Mouse (Mus musculus) limb, embryonic 15.5 days (tissue): ENCODE data around the gene Rnf135. TPM values are rescaled to one million over a fixed set of nuclear protein-coding genes. Genes with fewer than 3 reads are reported as not detected.

Source experiments
- ATAC-seq: fragments of 200-750 bp; cut with Nextera tagmentation; 2 replicates; pipeline ENCODE4 v1.8.0; 2017; ENCODE audit warnings: low read depth, moderate TSS enrichment; ENCODE audit not compliant: insufficient number of reproducible peaks, low FRiP score, low TSS enrichment
- H3K27ac ChIP-seq: fragments of 300-500 bp; sonication (generic); 2 replicates; pipeline ENCODE4 v1.5.1; 2015; ENCODE audit warnings: moderate library complexity, mild to moderate bottlenecking, inconsistent platforms
- H3K27me3 ChIP-seq: fragments of 300-500 bp; sonication (generic); 2 replicates; pipeline ENCODE4 v1.6.1; 2015; ENCODE audit warnings: inconsistent platforms
- H3K36me3 ChIP-seq: fragments of 300-500 bp; sonication (generic); 2 replicates; pipeline ENCODE4 v1.6.1; 2015; ENCODE audit warnings: inconsistent platforms
- H3K4me1 ChIP-seq: fragments of 300-500 bp; sonication (generic); 2 replicates; pipeline ENCODE4 v1.6.1; 2015; ENCODE audit warnings: inconsistent platforms
- H3K4me2 ChIP-seq: fragments of 300-500 bp; sonication (generic); 2 replicates; pipeline ENCODE4 v1.6.1; 2015; ENCODE audit warnings: mild to moderate bottlenecking, inconsistent platforms
- H3K4me3 ChIP-seq: fragments of 300-500 bp; sonication (generic); 2 replicates; pipeline ENCODE4 v1.5.1; 2015; ENCODE audit warnings: mild to moderate bottlenecking, inconsistent platforms
- H3K9ac ChIP-seq: fragments of 300-500 bp; sonication (generic); 2 replicates; pipeline ENCODE4 v1.6.1; 2015; ENCODE audit warnings: inconsistent platforms
- H3K9me3 ChIP-seq: fragments of 300-500 bp; sonication (generic); 2 replicates; pipeline ENCODE4 v1.6.1; 2016; ENCODE audit warnings: inconsistent platforms
- WGBS: fragments of 180-500 bp; shearing (Covaris S2); methylation state at CpG from one replicate; pipeline ENCODE4 v1.1.7; 2015; 5-methylcytosine and 5-hydroxymethylcytosine counted together
- polyA plus RNA-seq: library from polyadenylated mRNA; unstranded; fragments of >200 nt; fragmentation: Nextera tagmentation; extraction: Ambion mirVana; gene quantifications from 2 replicates; pipeline ENCODE4 v1.2.1, GENCODE M21; 2015

Rnf135 gene
- polyA plus RNA-seq, 1 experiment from 2014 or later = 9.2 TPM

DNA sequence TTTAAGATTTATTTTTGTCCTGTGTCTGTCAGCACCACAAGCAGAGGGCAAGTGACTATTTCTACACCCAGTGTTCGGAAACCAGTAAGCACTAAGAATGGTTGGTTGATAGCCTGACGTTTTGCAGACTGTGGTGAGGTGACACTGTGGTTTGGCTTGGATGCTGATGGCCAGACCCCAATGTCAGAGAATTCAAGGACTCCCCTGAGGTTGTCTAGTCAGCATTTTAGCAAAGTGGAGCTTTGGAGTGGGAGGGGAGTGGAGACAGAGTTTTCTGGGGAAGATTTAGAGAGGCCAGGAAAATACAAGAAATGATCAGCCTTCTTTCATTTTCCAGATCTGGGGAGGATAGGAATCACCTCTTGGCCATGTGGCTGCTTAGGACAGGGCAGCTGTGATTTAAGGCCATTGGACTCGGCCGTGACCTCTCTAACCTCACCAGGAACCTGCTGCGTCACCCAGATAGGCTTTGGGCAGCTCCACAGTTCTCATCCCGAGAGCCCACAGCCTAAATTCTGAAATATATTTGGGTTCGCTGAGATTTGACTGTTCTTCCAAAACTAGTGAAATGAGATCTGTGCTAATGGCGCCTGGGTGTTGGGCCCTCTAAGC is 34.1 kb upstream of the Rnf135 start:
- no peak overlapping the region for H3K4me3 ChIP-seq
- 80% methylated on average over 8 of the region's 8 CpGs for WGBS
- no peak overlapping the region for H3K4me2 ChIP-seq
- no peaks in the 10 kb centered on the region for H3K9me3 ChIP-seq
- no peak for ATAC-seq
- no peak overlapping the region for H3K27ac ChIP-seq
- H3K9ac ChIP-seq = no peak overlapping the region
- H3K4me1 ChIP-seq = peaks cover 10% of the 10 kb centered on the region
- peaks cover 25% of the 10 kb centered on the region for H3K27me3 ChIP-seq
- H3K36me3 ChIP-seq = no peaks in the 10 kb centered on the region

DNA sequence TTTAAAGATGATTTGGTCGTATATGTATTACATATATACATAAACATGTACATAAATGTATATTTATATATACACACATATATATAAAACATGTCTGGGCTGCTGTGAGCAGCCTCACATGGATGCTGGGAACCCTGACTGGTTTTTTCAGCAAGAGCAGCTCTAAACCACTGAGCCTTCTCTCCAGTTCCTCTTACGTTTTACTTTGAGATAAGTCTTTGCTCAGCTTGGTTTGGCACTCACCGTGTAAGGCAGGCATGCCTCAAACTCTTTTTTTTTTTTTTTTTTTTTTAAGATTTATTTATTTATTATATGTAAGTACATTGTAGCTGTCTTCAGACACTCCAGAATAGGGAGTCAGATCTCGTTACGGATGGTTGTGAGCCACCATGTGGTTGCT is 33.1 kb upstream of the Rnf135 start:
- no peak for ATAC-seq

GRCm38 (mm10) chr11:80151541-80151940 is 32.1 kb upstream of the Rnf135 start:
- Histone ChIP-seq H3K4me2 (no peak overlapping the region), H3K4me3 (no peak overlapping the region), H3K27me3 (peaks cover 43% of the 10 kb centered on the region), H3K27ac (no peak overlapping the region), H3K4me1 (peaks cover 11% of the 10 kb centered on the region), H3K9me3 (no peaks in the 10 kb centered on the region), H3K36me3 (no peaks in the 10 kb centered on the region), H3K9ac (no peak overlapping the region)
- ATAC-seq = no peak
- 64% methylated on average over 2 of the region's 2 CpGs for whole genome bisulfite sequencing

More for the DNA sequence above, 33.1 kb upstream of the Rnf135 start:
- H3K4me1 ChIP-seq = peaks cover 11% of the 10 kb centered on the region
- H3K27ac ChIP-seq = no peak overlapping the region
- H3K27me3 ChIP-seq = peaks cover 36% of the 10 kb centered on the region
- no peak overlapping the region for H3K4me2 ChIP-seq
- no peaks in the 10 kb centered on the region for H3K36me3 ChIP-seq
- H3K4me3 ChIP-seq = no peak overlapping the region
- no peak overlapping the region for H3K9ac ChIP-seq
- H3K9me3 ChIP-seq = no peaks in the 10 kb centered on the region
- 75% methylated on average over 5 of the region's 5 CpGs for WGBS

DNA sequence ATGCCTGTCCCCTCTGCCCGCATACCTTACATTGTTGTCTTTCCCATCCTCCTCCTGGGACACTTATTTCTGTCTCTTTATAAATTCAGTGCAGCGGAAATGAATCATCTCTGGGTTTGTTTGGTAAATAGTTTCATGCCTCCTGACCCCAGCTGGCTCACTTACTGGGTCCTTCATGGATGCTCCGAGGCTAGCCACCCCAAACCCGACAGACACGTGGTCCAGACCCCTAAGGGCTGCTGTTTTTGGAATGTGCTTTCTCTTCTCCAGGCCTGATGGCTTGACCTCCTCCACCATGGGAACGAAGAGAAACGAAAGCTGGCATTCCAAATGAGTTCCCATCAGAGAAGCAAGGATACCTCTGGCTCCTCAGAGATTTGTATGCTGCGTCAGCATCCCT is 31.3 kb upstream of the Rnf135 start:
- H3K9ac ChIP-seq = no peak overlapping the region
- no peak for ATAC-seq
- H3K4me3 ChIP-seq = no peak overlapping the region
- peaks cover 43% of the 10 kb centered on the region for H3K27me3 ChIP-seq
- no peak overlapping the region for H3K4me2 ChIP-seq
- peaks cover 11% of the 10 kb centered on the region for H3K4me1 ChIP-seq
- H3K9me3 ChIP-seq = no peaks in the 10 kb centered on the region
- WGBS = 69% methylated on average over 8 of the region's 8 CpGs
- no peaks in the 10 kb centered on the region for H3K36me3 ChIP-seq
- H3K27ac ChIP-seq = no peak overlapping the region

DNA sequence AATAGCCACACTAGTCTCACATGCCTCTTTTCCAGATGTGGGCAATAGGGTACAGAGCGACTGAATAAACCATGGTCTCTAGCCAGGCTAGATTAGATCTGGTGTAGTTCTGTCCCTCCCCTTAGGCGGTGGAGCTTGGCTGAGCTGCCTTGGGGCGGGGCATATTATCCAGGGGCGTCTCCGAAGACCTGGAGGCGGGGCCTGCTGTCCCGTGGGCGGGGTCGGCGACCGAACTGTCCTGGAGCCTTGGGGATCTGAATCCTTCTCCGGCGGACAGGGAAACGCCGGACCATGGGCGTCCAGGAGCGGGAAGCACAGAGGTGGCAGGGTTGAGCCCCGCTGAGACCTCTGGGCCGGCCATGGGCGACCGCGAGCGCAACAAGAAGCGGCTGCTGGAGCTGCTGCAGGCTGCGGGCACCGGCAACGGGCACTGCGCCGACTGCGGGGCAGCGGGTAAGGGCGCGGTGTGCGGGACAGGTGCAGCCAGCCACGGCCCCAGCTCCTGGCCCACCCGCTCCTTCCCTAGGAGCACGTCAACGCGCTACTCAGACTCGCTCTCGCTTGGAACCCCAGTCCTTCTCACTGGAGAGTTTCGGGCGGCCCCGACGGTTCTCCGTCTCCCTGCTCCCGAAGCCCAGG is 29.7 kb upstream of the Rnf135 start, which contains the start of gene Adap2:
Gene Adap2, plus strand, starts transcription at position 249 of the 639 bp plus-strand sequence.
- Histone ChIP-seq H3K9ac (peak within 1 kb of the TSS; percentile 44), H3K27ac (no peak within 1 kb of the TSS), H3K27me3 (peaks cover 43% of the 10 kb centered on the region), H3K4me3 (peak within 1 kb of the TSS; percentile 51), H3K4me1 (peaks cover 11% of the 10 kb centered on the region), H3K9me3 (no peaks in the 10 kb centered on the region), H3K36me3 (no peaks in the 10 kb centered on the region), H3K4me2 (peak within 1 kb of the TSS; percentile 86)
- peak; percentile 67 for ATAC-seq
- WGBS = 2% methylated on average over 45 of the region's 47 CpGs

DNA sequence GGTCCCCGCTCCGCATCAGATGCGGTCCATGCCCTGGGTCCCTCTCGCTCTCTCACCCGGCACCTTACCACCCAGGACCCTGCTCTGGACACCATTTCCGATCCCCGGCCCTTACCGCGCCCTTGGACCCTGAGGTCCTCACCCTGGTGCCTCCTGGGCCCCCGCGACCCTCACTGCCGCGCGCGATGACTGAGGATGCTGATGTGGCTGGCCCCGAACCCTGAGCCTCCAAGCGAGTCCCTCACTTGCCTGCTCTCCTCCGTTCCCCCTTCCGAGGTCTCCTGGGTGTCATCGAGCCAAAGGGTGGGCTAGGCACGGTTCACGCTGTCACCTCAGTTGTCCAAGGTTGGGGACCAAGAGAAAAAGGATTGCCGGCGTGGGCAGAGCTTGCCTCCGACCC is 29.1 kb upstream of the Rnf135 start:
- peaks cover 11% of the 10 kb centered on the region for H3K4me1 ChIP-seq
- no peak overlapping the region for H3K27ac ChIP-seq
- no peak for ATAC-seq
- no peaks in the 10 kb centered on the region for H3K9me3 ChIP-seq
- 29% methylated on average over 25 of the region's 25 CpGs for WGBS
- peaks cover 43% of the 10 kb centered on the region for H3K27me3 ChIP-seq
- peak overlapping the region; percentile 44; the same call in 1 of the 2 replicates for H3K9ac ChIP-seq
- H3K4me2 ChIP-seq = peak overlapping the region; percentile 86
- peak overlapping the region; percentile 51 for H3K4me3 ChIP-seq
- H3K36me3 ChIP-seq = no peaks in the 10 kb centered on the region

DNA sequence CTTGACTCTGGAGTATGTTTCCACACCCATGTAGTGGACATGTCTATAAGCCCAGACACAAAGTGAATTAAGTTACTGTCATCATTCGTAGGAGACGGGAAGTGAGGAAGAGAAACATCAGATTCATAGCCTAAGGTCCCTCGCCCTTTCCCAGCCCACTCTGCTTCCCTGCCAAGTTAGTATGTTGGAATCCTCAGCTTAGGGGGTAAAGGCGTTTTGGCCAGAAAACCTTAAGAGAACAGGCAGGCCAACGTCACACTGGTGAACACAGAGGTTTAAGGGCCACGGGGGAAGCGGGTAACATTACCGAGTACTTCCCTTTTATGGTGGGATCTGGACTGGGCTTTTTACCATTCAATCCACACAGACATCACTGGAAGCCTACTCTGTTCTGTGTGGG is 28.1 kb upstream of the Rnf135 start:
- H3K27me3 ChIP-seq = peaks cover 43% of the 10 kb centered on the region
- H3K9ac ChIP-seq = no peak overlapping the region
- H3K4me3 ChIP-seq = no peak overlapping the region
- 81% methylated on average over 8 of the region's 8 CpGs for WGBS
- peaks cover 11% of the 10 kb centered on the region for H3K4me1 ChIP-seq
- no peaks in the 10 kb centered on the region for H3K36me3 ChIP-seq
- ATAC-seq = no peak
- no peak overlapping the region for H3K27ac ChIP-seq
- no peak overlapping the region for H3K4me2 ChIP-seq
- H3K9me3 ChIP-seq = no peaks in the 10 kb centered on the region

DNA sequence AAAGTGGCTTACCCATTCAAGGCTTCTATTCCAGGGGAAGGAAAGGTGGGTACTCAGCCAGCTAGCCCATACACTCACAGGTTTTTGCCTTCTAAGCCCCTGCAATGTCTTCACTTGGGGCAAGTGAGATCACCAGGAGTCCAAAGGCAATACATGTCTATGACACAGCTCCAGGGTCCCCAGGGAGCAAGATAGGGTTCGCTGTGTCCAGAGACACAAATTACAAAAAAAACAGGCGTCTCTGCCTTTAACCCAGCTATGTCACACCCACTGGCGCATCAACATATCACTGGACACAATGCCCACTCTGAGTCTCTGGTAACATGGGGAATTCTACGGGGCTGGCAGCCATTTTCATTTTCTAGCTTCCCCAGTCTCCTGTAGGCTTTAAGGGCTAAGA is 27.7 kb upstream of the Rnf135 start:
- H3K4me2 ChIP-seq = no peak overlapping the region
- H3K36me3 ChIP-seq = no peaks in the 10 kb centered on the region
- H3K4me1 ChIP-seq = peaks cover 11% of the 10 kb centered on the region
- H3K27me3 ChIP-seq = peaks cover 43% of the 10 kb centered on the region
- no peak overlapping the region for H3K27ac ChIP-seq
- H3K9ac ChIP-seq = no peak overlapping the region
- ATAC-seq = no peak
- H3K4me3 ChIP-seq = no peak overlapping the region
- 77% methylated on average over 4 of the region's 4 CpGs for WGBS
- no peaks in the 10 kb centered on the region for H3K9me3 ChIP-seq

GRCm38 (mm10) chr11:80156841-80157240 is 26.8 kb upstream of the Rnf135 start:
- Histone ChIP-seq H3K4me2 (no peak overlapping the region), H3K4me3 (no peak overlapping the region), H3K9ac (no peak overlapping the region), H3K9me3 (no peaks in the 10 kb centered on the region), H3K4me1 (peaks cover 11% of the 10 kb centered on the region), H3K27ac (no peak overlapping the region), H3K27me3 (peaks cover 43% of the 10 kb centered on the region), H3K36me3 (no peaks in the 10 kb centered on the region)
- no peak for ATAC-seq
- 76% methylated on average over 4 of the region's 4 CpGs for WGBS

DNA sequence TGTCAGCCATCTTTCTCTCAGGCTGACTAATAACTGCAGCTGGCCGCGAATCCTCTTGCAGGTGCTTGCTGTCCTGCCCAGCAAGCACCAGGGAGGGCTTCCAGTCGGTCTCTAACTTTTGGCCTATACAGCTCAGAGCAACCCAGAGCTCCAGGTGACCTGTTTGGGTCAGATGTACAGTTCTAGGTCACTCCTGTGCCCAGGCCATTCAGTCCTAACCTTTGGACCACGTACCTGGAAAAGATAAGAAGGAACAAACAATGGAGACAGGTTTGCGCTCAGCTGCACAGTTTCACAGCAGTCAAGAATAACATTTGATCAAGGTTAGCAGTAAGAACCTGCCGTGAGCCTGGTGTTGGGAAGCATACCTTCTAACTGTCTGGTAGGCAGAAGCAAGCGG is 24.6 kb upstream of the Rnf135 start:
- Histone ChIP-seq H3K27ac (no peak overlapping the region), H3K36me3 (no peaks in the 10 kb centered on the region), H3K27me3 (peaks cover 23% of the 10 kb centered on the region), H3K4me2 (no peak overlapping the region), H3K9ac (no peak overlapping the region), H3K4me3 (no peak overlapping the region), H3K9me3 (no peaks in the 10 kb centered on the region), H3K4me1 (peaks cover 6% of the 10 kb centered on the region)
- no peak for ATAC-seq
- 78% methylated on average over 7 of the region's 7 CpGs for WGBS

DNA sequence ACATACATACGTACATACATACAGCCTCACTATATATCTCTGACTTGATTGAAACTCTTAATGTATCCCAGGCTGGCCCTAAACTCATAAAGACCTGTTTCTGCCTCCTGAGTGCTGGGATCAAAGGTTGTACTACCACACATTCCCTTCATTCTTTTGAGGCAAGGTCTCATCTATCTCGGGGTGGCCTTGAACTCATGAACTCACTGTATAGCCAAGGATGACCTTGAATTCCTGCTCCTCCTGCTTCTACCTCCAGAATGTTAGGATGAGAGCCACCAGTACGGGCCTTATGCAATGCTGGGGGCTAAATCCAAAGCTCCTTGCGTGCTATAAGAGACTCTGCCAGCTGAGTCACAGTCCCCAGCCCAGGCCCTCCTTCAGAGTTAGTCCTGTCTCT is 22.6 kb upstream of the Rnf135 start:
- H3K4me1 ChIP-seq = no peaks in the 10 kb centered on the region
- H3K36me3 ChIP-seq = no peaks in the 10 kb centered on the region
- 81% methylated on average over 4 of the region's 4 CpGs for WGBS
- no peak overlapping the region for H3K4me2 ChIP-seq
- H3K9me3 ChIP-seq = no peaks in the 10 kb centered on the region
- no peak overlapping the region for H3K9ac ChIP-seq
- no peak overlapping the region for H3K4me3 ChIP-seq
- H3K27me3 ChIP-seq = peaks cover 3% of the 10 kb centered on the region; the same call in 1 of the 2 replicates
- H3K27ac ChIP-seq = no peak overlapping the region
- ATAC-seq = no peak

- WGBS = 68% methylated on average over 7 of the region's 7 CpGs
- ATAC-seq = no peak
- H3K36me3 ChIP-seq = no peaks in the 10 kb centered on the region
- no peak overlapping the region for H3K9ac ChIP-seq
- no peak overlapping the region for H3K27ac ChIP-seq
- no peaks in the 10 kb centered on the region for H3K27me3 ChIP-seq
- H3K4me1 ChIP-seq = no peaks in the 10 kb centered on the region
- H3K9me3 ChIP-seq = no peaks in the 10 kb centered on the region
- no peak overlapping the region for H3K4me3 ChIP-seq
- no peak overlapping the region for H3K4me2 ChIP-seq
Measured at GRCm38 (mm10) chr11:80163362-80164116, 20.1 kb upstream of the Rnf135 start.
